Mouse (Mus musculus) forebrain, embryonic 11.5 days (tissue): ENCODE measurements around the gene Mybpc3. TPM values are rescaled to one million over a fixed set of nuclear protein-coding genes. Genes with fewer than 3 reads are reported as not detected.

Experiments used
- ATAC-seq: fragments of 200-750 bp; cut with Nextera tagmentation; replicated peaks from 2 replicates; pipeline ENCODE4 v1.8.0; 2017; ENCODE audit warnings: moderate TSS enrichment; ENCODE audit not compliant: low FRiP score
- DNase-seq: peaks from one replicate; pipeline ENCODE4 v3.0.0-alpha.2; 2017; ENCODE audit warnings: low spot score
- H3K27ac ChIP-seq: fragments of 300-500 bp; sonication (generic); 2 replicates; pipeline ENCODE4 v1.5.1; 2014; ENCODE audit warnings: low read depth, low read length
- H3K27me3 ChIP-seq: fragments of 300-500 bp; sonication (generic); 2 replicates; pipeline ENCODE4 v1.6.1; 2014; ENCODE audit warnings: mild to moderate bottlenecking, low read length, mixed read lengths; ENCODE audit not compliant: control insufficient read depth, insufficient read depth
- H3K36me3 ChIP-seq: fragments of 300-500 bp; sonication (generic); 2 replicates; pipeline ENCODE4 v1.6.1; 2014; ENCODE audit warnings: mild to moderate bottlenecking, low read length, moderate library complexity, mixed read lengths; ENCODE audit not compliant: control insufficient read depth, insufficient read depth
- H3K4me1 ChIP-seq: fragments of 300-500 bp; sonication (generic); replicated peaks from 2 replicates; pipeline ENCODE4 v1.6.1; 2014; ENCODE audit warnings: low read length, mixed read lengths; ENCODE audit not compliant: control insufficient read depth, insufficient read depth
- H3K4me2 ChIP-seq: fragments of 300-500 bp; sonication (generic); 2 replicates; pipeline ENCODE4 v1.6.1; 2014; ENCODE audit warnings: low read depth, mild to moderate bottlenecking, low read length, moderate library complexity, mixed read lengths; ENCODE audit not compliant: severe bottlenecking
- H3K4me3 ChIP-seq: fragments of 300-500 bp; sonication (generic); 2 replicates; pipeline ENCODE4 v1.5.1; 2014; ENCODE audit warnings: low read depth, low read length
- H3K9ac ChIP-seq: fragments of 300-500 bp; sonication (generic); 2 replicates; pipeline ENCODE4 v1.6.1; 2014; ENCODE audit warnings: low read length
- H3K9me3 ChIP-seq: fragments of 300-500 bp; sonication (generic); 2 replicates; pipeline ENCODE4 v1.6.1; 2016; ENCODE audit warnings: low read length, mixed read lengths; ENCODE audit not compliant: control insufficient read depth
- WGBS: fragments of 180-500 bp; shearing (Covaris S2); extraction: QIAGEN DNeasy Blood & Tissue Kit; methylation state at CpG from one replicate; pipeline ENCODE4 v1.1.7; 2014; 5-methylcytosine and 5-hydroxymethylcytosine counted together
- polyA plus RNA-seq: library from polyadenylated mRNA; unstranded; fragments of >200 nt; fragmentation: Nextera tagmentation; extraction: Ambion mirVana; gene quantifications from 2 replicates; pipeline ENCODE4 v1.2.1, GENCODE M21; 2014

Mybpc3 gene
- polyA plus RNA-seq, 1 experiment from 2014 or later: not detected

GRCm38 (mm10) chr2:91113852-91114251 is 4.1 kb upstream of the Mybpc3 start:
- Histone ChIP-seq H3K9ac (no peak overlapping the region), H3K4me2 (no peak overlapping the region), H3K27me3 (no peaks in the 10 kb centered on the region; the same call in 1 of the 2 replicates), H3K9me3 (no peaks in the 10 kb centered on the region), H3K27ac (no peak overlapping the region), H3K4me3 (no peak overlapping the region), H3K4me1 (peaks cover 3% of the 10 kb centered on the region; the same call in 1 of the 2 replicates), H3K36me3 (no peaks in the 10 kb centered on the region)
- 80% methylated on average over 6 of the region's 6 CpGs for WGBS
- ATAC-seq (no peak), DNase-seq (no peak)

GRCm38 (mm10) chr2:91114781-91115577 is 3.0 kb upstream of the Mybpc3 start:
- peak overlapping the region; percentile 77 for H3K9ac ChIP-seq
- ATAC-seq (peak; percentile 78), DNase-seq (peak; percentile 97)
- peak overlapping the region; percentile 82 for H3K4me2 ChIP-seq
- no peak overlapping the region for H3K27ac ChIP-seq
- H3K4me1 ChIP-seq: peaks cover 3% of the 10 kb centered on the region; the same call in 1 of the 2 replicates
- H3K36me3 ChIP-seq: no peaks in the 10 kb centered on the region
- 9% methylated on average over 36 of the region's 42 CpGs for WGBS
- H3K9me3 ChIP-seq: no peaks in the 10 kb centered on the region
- H3K27me3 ChIP-seq: no peaks in the 10 kb centered on the region; the same call in 1 of the 2 replicates
- H3K4me3 ChIP-seq: peak overlapping the region; percentile 40

GRCm38 (mm10) chr2:91115578-91115970 is 2.4 kb upstream of the Mybpc3 start:
- Histone ChIP-seq H3K9me3 (no peaks in the 10 kb centered on the region), H3K27ac (no peak overlapping the region), H3K4me1 (peaks cover 3% of the 10 kb centered on the region; the same call in 1 of the 2 replicates), H3K9ac (peak overlapping the region; percentile 77), H3K4me2 (peak overlapping the region; percentile 82), H3K36me3 (no peaks in the 10 kb centered on the region), H3K27me3 (no peaks in the 10 kb centered on the region; the same call in 1 of the 2 replicates), H3K4me3 (peak overlapping the region; percentile 40)
- DNase-seq (no peak), ATAC-seq (no peak)
- 36% methylated on average over 12 of the region's 12 CpGs for WGBS

GRCm38 (mm10) chr2:91116842-91117241 is 1.1 kb upstream of the Mybpc3 start:
- no peak for ATAC-seq
- 77% methylated on average over 5 of the region's 5 CpGs for WGBS

GRCm38 (mm10) chr2:91118647-91119046 is 703 bp downstream of the Mybpc3 start:
- H3K9ac ChIP-seq: no peak overlapping the region
- no peak for DNase-seq
- no peaks in the 10 kb centered on the region for H3K36me3 ChIP-seq
- no peaks in the 10 kb centered on the region for H3K9me3 ChIP-seq
- H3K4me2 ChIP-seq: no peak overlapping the region
- no peak overlapping the region for H3K27ac ChIP-seq
- 83% methylated on average over 1 of the region's 1 CpGs for WGBS
- H3K4me1 ChIP-seq: peaks cover 3% of the 10 kb centered on the region; the same call in 1 of the 2 replicates
- no peak overlapping the region for H3K4me3 ChIP-seq
- no peak for ATAC-seq
- H3K27me3 ChIP-seq: no peaks in the 10 kb centered on the region; the same call in 1 of the 2 replicates

More at GRCm38 (mm10) chr2:91116842-91117241, 1.1 kb upstream of the Mybpc3 start:
- H3K27ac ChIP-seq: no peak overlapping the region
- no peaks in the 10 kb centered on the region; the same call in 1 of the 2 replicates for H3K27me3 ChIP-seq
- no peak overlapping the region for H3K9ac ChIP-seq
- DNase-seq: no peak
- peaks cover 3% of the 10 kb centered on the region; the same call in 1 of the 2 replicates for H3K4me1 ChIP-seq
- no peak overlapping the region for H3K4me2 ChIP-seq
- H3K9me3 ChIP-seq: no peaks in the 10 kb centered on the region
- no peak overlapping the region for H3K4me3 ChIP-seq
- no peaks in the 10 kb centered on the region for H3K36me3 ChIP-seq

- Histone ChIP-seq H3K4me2 (no peak overlapping the region), H3K4me3 (no peak overlapping the region), H3K27me3 (no peaks in the 10 kb centered on the region; the same call in 1 of the 2 replicates), H3K36me3 (no peaks in the 10 kb centered on the region), H3K27ac (no peak overlapping the region), H3K4me1 (peaks cover 3% of the 10 kb centered on the region; the same call in 1 of the 2 replicates), H3K9ac (no peak overlapping the region), H3K9me3 (no peaks in the 10 kb centered on the region)
- WGBS: 91% methylated on average over 19 of the region's 19 CpGs
- DNase-seq: no peak
- ATAC-seq: no peak
Observed at GRCm38 (mm10) chr2:91119061-91119460, 1.1 kb downstream of the Mybpc3 start.

- Histone ChIP-seq H3K27ac (no peak overlapping the region), H3K36me3 (no peaks in the 10 kb centered on the region), H3K9ac (no peak overlapping the region), H3K4me3 (no peak overlapping the region), H3K4me2 (no peak overlapping the region), H3K4me1 (peaks cover 3% of the 10 kb centered on the region; the same call in 1 of the 2 replicates), H3K9me3 (no peaks in the 10 kb centered on the region), H3K27me3 (no peaks in the 10 kb centered on the region; the same call in 1 of the 2 replicates)
- no peak for ATAC-seq
- DNase-seq: no peak
- 91% methylated on average over 6 of the region's 6 CpGs for WGBS
Observed at GRCm38 (mm10) chr2:91119551-91119950, 1.6 kb downstream of the Mybpc3 start.

GRCm38 (mm10) chr2:91120261-91120671 is 2.3 kb downstream of the Mybpc3 start:
- Histone ChIP-seq H3K9me3 (no peaks in the 10 kb centered on the region), H3K4me2 (no peak overlapping the region), H3K27me3 (no peaks in the 10 kb centered on the region; the same call in 1 of the 2 replicates), H3K4me1 (peaks cover 2% of the 10 kb centered on the region; the same call in 1 of the 2 replicates), H3K36me3 (no peaks in the 10 kb centered on the region), H3K27ac (no peak overlapping the region), H3K4me3 (no peak overlapping the region), H3K9ac (no peak overlapping the region)
- ATAC-seq (no peak), DNase-seq (no peak)
- 82% methylated on average over 6 of the region's 6 CpGs for WGBS
